Mouse (Mus musculus) brain, embryonic 14.5 days (tissue): ENCODE results near the gene Gm10337.

Experiments
- CTCF ChIP-seq: fragments of 200-500 bp; IDR thresholded peaks from 2 replicates; pipeline ENCODE4 v1.5.1; 2012; ENCODE audit warnings: inconsistent platforms, mild to moderate bottlenecking, moderate library complexity, borderline replicate concordance; ENCODE audit not compliant: insufficient read depth, insufficient read length; ENCODE audit errors: extremely low read depth
- POLR2A ChIP-seq: fragments of 200-500 bp; IDR thresholded peaks from 2 replicates; pipeline ENCODE4 v1.6.1; 2012; ENCODE audit warnings: mild to moderate bottlenecking, inconsistent platforms, borderline replicate concordance; ENCODE audit not compliant: poor library complexity, insufficient read depth, insufficient read length, severe bottlenecking; ENCODE audit errors: extremely low read depth

GRCm38 (mm10) chr15:102471295-102471645 lies 32.3 kb upstream of the Gm10337 start:
- no peak for TF ChIP-seq POLR2A
- no peak for TF ChIP-seq CTCF
